Mouse (Mus musculus): ENCODE data around the gene Ncoa1.
"Not testable (repeated sequence)": the region's sequence is repeated elsewhere in the genome, so short reads cannot be mapped to it uniquely, and the experiment has no call there.

Ncoa1 gene

DNA sequence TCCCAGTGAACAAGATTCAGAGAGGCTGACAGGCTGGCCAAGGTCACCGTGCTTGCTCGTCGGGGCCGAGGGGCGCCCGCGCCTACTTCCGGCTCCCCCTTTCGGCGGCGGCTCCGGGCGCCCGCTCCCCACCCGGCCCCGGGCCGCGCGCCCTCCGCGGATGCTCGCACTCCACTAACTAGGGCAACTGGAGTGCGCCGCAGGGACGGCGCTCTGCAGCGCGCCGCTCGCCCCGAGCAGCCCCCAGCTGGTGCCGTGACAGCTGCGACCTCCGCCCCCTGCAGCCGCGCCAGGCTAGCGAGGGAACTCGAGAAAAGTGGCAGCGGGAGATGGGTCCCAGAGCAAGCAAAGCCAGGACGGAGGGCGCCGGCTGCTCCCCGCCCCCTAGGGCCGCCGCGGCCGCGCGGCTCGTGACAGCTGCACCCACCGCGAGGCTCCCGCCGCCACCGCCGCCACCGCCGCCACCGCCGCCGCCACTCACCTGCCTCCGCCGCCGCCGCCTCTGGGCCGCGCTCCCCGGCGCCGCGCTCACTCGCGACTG, 621 bp downstream of the Ncoa1 start:
- peak; percentile 45 for DNase-seq (ENCODE audit: low read depth, low spot score)

DNA sequence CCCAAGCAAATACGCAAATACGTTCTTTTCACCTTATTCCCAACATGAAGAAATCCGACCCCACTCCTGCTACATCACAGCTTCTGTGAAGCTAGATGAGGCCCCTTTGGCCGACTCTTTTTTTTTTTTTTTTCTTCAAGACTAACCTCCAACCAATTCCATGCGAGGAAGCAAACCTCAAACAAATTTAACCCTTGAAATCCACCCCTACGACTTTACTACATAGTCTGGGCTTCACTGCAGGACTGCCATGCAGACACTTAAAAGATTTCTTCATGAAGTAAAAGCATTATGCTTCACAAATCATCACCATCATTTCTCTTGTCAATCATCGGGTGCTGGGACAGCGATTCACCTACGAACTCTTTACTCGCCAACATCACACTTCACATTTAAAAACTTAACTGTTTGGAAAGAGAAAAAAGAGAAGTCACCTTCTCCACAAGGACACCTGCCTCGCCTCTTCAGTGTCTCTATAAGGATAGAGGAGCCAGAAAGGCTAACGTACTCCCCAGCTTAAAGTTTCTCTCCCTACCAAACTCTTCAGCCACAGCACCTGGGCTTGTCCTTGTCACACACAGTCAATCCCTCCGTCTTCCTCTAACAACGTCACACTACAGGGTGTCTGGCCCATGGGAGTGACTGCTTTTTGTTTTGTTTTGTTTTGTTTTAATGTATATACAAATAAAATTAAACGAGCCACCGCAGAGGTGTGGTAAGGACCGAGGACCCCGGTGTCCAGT, 1.6 kb downstream of the Ncoa1 start:
- no peak for DNase-seq (ENCODE audit: low read depth, low spot score)

DNA sequence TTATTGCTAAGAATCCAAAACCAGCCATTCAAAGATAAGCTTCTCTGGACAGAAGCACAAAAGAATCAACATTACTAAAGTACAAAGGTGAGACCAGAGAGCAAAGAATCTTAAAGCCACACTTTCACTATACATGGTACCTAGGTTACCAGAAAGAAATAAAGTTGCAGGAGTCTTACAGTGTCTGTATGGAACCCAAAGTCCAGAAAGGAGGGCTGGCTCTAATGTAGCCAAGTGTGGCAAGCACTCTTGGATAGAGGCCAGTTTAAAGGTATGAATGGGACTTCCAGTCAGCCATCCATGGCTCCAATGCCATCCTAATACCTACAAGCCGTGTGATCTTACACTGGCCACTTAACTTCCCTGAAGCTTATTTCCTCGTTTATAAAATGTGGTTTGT, 7.9 kb downstream of the Ncoa1 start:
- no peak for DNase-seq (ENCODE audit: low read depth, low spot score)

DNA sequence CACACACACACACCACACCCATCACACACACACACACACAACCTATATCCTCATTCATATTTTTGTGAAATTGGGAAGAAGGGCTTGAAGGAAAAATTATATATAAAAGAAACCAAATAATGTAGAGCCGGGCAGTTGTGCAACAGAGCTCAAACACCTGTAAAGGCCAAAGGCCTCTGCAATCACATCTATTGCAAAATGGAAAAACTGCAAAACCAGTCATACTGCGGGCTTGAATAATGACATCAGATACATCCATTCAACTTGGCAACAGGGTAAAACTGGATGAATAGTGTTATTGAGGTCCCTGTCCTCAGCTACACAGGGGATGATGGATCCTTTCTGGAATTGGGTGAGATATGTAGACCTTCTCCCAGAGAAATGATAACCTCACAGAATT, 13.3 kb downstream of the Ncoa1 start:
- no peak for DNase-seq (ENCODE audit: low read depth, low spot score)

DNA sequence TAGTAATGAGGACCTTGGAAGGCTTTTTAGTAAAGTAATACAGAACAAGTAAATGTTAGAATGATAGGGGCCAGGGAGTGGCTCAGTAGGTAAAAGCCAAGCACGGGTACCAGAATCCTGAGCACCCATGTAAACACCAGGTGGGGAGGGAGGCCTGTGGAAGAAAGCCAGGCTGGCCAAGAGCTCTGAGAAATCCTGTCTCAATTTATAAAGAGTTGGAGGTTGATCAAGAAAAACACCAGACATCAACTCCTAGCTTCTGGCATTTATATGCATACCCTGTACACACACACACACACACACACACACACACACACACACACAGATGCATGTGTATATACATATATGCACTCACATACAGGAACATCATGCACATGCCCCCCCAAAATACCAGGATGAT, 14.6 kb downstream of the Ncoa1 start:
- no peak for DNase-seq (ENCODE audit: low read depth, low spot score)

DNA sequence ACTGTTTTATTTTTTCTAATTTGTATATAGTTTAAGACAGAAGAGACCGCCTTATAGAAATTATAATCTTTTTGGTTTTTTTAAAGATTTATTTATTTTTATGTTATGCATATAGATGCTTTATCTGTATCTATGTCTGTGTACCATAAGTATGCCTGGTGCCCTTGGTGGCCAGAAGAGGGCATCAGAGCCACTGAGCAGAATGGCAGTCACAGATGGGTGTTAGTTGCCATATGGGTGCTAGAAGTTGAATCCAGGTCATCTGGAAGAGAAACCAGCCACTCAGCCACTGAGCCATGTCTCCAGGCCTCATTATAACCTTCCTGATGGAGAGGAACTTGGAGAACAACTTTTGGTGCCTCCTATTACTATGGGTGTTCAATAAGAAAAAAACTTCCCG, 16.0 kb downstream of the Ncoa1 start:
- peak; percentile 44 for DNase-seq (ENCODE audit: low read depth, low spot score)

DNA sequence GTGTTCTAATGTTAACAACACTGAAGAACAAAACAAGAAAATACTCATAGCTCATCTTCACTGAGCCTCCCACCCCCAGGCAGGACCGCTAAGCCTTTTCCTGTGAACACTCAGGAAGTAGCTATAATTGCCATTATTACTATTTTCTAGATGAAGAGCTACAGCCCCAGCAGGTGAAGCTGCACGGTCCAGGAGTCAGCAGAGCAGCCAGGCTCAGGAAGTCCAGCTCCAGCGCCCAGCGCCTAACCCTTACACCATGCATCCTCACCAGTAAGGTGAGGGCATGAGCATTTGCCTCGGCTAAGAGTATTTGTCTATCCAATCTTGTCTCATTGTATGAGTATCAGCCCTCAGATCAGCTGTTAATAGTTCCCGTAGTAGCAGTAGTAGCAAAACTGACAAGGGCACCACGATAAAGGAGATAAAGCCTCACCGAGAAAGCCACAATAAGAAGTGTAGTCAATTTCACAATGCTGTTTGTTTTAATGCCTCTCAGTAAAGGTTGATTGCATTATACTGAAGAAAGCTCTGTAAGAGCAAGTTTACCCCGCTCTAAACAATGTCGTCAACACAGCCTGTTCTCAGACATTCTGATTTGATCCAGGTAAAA, 21.9 kb downstream of the Ncoa1 start:
- no peak for DNase-seq (ENCODE audit: low read depth, low spot score)

DNA sequence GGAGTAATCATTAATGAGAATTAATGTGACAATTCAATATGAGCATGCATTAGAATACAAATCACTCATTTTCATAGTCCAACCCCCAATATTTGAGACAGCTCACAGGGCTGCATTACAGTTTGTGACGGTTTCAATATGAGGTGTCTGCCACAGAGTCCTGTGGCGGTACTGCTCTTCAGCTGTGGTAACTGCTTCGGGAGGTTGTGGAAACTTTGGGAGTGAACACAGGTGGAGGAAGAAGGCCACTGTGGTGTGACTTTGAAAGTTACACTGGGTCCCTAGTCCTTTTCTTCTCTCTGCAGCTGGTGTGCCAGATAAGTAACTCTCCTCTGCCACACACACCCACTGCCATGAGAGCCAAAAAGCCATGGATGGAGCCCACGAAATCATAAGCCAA, 22.7 kb downstream of the Ncoa1 start:
- DNase-seq (ENCODE audit: low read depth, low spot score) = no peak

DNA sequence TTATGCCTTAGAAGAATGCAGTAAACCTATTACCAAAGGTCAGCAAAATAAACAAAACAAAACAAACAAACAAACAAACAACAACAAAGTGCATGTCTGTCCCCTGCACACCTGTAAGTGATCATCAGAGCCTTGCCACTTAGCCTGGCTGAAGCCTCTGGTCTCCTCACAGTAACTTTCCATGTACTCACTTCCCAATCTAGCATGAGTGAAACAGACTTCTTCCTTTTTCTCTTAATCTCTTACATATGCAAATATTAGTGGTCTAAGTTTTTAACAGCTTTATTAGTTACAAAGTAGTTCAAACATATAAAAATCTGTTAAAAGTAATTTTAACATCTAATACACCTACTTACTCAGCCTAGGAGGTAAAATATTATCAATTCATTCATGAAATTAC, 24.7 kb downstream of the Ncoa1 start:
- no peak for DNase-seq (ENCODE audit: low read depth, low spot score)

DNA sequence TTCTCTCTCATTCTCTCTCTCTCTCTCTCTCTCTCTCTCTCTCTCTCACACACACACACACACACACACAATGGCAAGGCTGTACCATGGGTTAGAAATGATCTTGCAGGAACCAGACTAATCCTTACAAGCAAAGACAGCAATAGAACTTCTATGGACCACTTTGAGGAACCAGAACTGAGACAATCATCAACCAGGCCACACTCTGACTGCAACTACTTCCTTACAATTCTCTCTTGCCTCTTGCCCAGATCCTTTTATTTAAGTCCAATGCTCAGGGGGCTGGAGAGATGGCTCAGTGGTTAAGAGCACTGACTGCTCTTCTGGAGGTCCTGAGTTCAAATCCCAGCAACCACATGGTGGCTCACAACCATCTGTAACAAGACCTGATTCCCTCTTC, 26.5 kb downstream of the Ncoa1 start:
- not testable (repeated sequence) for DNase-seq (ENCODE audit: low read depth, low spot score)

DNA sequence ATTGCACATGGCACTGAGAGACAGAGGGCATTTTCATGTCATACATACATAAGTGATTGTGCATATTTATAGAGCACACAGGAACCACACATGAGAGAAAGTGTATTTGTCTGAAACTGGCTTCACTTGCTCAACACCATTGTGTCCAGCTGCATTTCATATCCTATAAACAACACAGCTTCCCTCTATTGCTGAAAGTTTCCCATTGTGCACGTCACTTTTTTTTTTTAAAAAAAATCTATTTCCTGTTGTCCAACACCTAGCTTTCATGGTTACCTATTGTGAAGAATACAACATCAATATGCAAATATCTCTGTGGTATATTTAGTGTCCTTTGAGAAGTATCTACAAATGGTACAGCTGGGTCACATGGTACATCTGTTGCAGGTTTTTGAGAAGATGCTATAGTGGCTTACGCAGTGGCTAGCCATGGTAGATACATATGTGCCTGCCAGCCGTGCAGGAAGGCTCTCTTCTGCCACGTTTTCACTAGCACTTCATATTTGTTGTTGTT, 28.8 kb downstream of the Ncoa1 start:
- DNase-seq (ENCODE audit: low read depth, low spot score) = no peak

DNA sequence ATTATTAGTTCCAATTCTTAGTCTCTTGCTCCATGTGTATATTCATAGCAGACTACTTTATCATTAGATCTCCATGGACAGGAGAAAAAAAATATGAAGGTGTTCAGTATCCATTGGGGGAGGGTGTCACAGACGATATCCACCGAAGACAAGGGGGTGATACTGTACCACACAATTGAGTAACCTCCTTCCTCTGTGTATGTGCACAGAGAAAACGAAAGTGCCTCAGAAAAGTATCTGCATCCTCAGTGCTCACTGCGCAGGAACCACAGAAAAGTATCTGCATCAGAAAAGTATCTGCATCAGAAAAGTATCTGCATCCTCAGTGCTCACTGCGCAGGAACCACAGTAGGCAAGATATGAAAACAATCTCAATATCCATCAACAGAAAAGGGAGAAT, 32.0 kb downstream of the Ncoa1 start:
- no peak for DNase-seq (ENCODE audit: low read depth, low spot score)

DNA sequence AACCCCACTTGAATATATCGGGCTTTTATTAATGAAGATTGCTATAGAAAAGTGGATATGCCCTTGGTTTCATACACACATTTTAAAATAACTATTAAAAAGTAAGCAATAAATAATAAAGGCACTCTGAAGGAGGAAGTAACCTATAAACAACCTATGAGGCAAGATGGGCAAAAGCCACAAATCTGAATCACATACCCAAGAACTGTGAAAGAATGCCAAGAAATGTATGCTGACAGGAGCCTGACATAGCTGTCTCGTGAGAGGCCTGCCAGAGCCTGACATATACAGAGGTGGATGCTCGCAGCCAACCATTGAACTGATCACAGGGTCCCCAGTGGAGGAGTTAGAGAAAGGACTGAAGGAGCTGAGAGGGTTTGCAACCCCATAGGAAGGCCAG, 35.5 kb downstream of the Ncoa1 start:
- no peak for DNase-seq (ENCODE audit: low read depth, low spot score)

DNA sequence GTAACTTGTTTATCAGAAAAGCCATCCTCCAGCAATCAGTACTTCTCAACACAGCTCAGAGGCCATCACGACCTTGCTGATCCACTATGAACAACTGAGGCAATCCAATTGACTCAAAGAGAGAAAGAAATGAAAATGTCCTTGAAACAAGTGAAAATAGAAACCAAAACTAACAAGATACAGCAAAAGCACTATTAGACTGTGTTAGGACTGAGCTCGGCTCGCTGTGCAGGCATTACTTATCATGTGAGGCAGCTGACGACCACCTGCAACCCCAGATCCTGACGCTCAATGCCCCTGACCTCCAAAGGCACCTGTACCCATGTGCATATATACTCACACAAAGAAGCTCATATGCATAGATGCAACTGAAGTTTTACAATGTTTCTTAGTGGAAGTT, 40.8 kb downstream of the Ncoa1 start:
- no peak for DNase-seq (ENCODE audit: low read depth, low spot score)

DNA sequence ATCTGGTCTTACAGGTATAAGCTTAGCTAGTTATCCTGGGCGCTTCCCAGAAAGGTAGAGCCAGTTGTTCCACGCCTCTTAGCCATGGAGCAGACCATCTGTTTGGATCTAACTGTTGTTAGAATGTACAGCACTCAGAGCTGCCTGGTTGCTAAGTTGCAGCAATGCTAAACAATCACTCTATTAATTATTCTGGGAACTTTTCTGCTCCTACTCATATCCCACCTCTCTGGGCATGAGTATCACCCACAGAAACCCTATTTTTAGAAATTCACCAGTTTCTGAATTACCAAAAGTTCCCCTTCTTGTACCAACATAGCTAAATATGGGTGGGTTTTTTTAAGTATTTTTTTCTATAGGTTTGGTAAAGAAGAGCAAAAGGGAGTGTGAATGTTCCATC, 43.4 kb downstream of the Ncoa1 start:
- DNase-seq (ENCODE audit: low read depth, low spot score) = no peak

DNA sequence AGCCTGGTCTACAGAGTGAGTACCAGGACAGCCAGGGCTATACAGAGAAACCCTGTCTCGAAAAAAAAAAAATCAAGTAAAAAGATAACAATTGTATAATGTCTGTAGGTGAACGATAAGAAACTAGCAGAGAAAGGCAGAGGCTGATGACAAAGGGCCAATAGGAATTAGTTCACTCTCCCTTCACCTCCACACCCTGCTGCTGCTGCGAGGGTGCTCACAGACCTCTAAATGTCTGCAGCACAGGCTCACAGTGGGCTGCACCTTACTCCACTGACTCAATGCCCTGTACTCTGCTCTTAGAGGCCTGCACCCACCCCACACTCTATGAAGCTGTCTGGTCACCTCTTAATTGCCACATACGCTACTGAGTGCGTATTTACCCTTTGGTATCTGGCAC, 45.0 kb downstream of the Ncoa1 start:
- no peak for DNase-seq (ENCODE audit: low read depth, low spot score)

DNA sequence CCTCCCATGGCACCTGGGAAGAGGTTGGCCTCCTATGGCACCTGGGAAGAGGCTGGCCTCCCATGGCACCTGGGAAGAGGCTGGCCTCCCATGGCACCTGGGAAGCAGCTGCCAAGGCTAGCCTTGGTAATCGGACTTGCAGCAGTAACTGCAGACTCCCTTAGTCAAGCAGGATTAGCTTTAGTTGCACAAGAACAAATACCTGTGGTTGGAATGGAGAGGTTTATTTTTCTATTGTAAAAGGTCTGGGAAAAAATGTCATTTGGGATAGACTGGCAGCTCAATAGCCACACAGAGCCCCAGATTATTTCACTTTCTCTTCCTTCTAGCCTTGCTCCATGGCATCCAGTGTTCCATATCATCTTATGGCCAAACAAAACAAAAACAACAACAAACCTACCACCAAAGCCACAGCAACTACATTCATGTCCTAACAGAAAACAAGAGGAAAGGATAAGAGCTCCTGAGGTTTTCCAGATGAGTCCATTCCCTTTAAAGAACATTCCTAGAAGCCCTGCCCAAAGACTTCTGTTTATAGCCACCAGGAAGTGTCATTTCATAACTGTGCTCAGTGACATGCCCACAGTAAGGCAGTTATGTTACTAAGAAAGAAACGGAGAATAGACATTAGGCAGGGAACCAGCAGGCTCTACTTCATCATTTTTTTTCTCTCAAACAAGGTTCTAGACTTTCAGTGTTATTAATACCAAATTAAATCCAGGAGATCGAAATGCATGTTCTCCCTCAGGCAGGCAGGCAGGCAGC, 46.7 kb downstream of the Ncoa1 start:
- no peak for DNase-seq (ENCODE audit: low read depth, low spot score)

DNA sequence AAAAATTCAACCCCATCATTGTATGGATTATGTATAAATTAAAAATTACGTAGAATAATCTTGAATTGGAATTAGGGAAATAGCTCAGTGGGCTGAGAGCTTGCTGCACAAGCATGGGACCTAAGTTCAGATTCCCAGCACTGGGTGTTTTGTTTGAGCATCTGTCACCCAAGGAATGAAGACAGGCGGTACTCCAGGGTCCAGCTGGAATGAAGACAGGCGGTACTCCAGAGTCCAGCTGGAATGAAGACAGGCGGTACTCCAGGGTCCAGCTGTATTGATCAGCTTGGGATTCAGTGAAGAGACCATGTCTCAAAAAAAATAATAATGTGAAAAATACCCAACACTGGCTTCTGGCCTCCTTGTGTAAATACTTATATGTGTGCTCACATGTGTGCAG, 58.2 kb downstream of the Ncoa1 start:
- no peak for DNase-seq (ENCODE audit: low read depth, low spot score)

DNA sequence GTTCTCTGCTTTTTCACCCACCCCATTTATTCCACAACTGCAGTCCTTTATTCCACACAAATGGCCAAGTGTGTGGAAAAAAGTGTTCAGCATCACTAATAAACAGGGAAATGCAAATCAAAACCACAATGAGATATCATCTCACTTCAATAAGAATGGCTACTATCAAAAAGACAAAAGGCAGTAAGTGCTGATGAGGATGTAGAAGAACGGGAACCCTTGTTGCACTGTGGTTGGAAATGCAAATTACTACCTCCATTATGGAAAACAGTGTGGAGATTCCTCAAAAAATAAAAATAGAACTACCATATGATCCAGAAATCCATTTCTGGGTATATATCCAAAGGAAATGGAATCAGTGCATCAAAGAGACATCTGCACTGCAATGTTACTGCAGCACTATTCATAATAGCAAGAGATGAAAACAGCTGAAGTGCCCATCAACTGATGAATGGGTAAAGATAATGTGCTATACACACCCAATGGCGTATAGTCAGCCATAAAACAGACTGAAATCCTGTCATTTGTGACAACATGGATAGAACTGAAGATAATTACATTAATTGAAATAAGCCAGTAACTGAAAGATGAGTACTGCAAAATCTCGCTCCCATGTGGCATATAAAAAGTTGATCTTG, 59.2 kb downstream of the Ncoa1 start:
- DNase-seq (ENCODE audit: low read depth, low spot score) = no peak

DNA sequence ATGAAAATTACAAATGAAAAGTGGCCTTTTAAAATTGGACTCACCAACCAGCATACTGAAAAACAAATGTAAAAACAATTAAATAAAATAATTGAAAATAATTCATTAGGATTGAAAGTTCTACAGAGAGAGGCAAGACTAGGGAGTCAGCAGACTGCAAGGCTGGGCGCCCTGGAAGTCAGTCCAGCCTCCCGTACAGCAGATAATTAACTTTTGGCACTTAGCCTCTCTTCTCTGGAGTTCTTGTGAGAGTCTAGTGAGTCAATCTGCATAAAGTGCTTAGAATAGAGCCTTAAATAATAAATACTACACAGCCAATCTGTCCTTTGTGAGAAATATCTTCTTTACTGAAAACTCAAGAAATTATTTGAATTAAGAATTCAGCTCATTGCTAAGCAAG, 69.9 kb downstream of the Ncoa1 start:
- no peak for DNase-seq (ENCODE audit: low read depth, low spot score)

DNA sequence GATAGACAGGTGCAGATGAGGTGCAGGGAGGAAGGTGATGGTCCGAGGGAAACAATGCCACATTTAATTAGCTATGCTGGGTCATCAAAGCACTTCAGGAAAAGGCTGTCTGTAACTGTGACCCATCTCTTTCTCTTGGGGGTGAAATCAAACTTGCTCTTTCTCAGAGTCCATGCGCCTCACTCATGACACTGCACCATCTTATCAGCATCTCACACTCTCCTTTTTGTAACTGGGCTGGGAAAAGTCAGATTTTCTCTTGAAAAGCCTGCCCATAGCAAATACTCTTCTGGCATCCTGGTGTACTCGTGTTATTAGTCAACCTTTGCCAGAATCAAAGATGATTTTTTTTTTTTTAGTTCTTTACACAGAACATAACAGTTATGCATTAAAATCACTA, 70.8 kb downstream of the Ncoa1 start:
- no peak for DNase-seq (ENCODE audit: low read depth, low spot score)

DNA sequence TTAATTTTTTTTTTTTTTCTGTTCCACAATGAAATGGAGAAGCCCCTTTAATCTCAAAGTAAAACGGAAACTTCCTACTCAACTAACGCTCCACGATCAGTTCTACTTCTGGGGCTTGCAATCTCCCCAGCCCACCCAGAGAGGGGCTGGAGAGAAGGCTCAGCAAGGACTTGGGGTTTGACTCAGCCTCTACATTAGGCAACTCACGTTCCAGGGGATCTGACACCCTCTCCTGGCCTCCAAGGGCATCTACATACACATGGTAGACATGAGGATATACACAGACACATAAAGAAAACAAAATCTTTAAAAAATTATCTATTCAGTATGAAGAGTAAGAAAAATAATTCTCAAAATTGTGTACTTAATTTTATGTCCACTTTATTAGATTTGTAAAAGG, 73.8 kb downstream of the Ncoa1 start:
- DNase-seq (ENCODE audit: low read depth, low spot score) = peak; percentile 62

Data from ES-CJ7 (cell line).